Mouse (Mus musculus): ENCODE results near the gene Slc27a2.
"Not testable (repeated sequence)": the region's sequence is repeated elsewhere in the genome, so short reads cannot be mapped to it uniquely, and the experiment has no call there.

Gene Slc27a2

GRCm38 (mm10) chr2:126606061-126606687 is 54.0 kb downstream of the Slc27a2 start:
- no peak for DNase-seq (ENCODE audit: low spot score)

- DNase-seq (ENCODE audit: low spot score): no peak
Observed at GRCm38 (mm10) chr2:126606688-126607062, 54.5 kb downstream of the Slc27a2 start.

- no peak for DNase-seq (ENCODE audit: low spot score)
Observed at GRCm38 (mm10) chr2:126607553-126608203, 55.5 kb downstream of the Slc27a2 start.

- not testable (repeated sequence) for DNase-seq (ENCODE audit: low spot score)
Observed at GRCm38 (mm10) chr2:126609600-126609999, 57.4 kb downstream of the Slc27a2 start.

- DNase-seq (ENCODE audit: low spot score): no peak
Observed at GRCm38 (mm10) chr2:126615355-126615754, 63.1 kb downstream of the Slc27a2 start.

- DNase-seq (ENCODE audit: low spot score): no peak
Observed at GRCm38 (mm10) chr2:126618470-126619179, 66.4 kb downstream of the Slc27a2 start.

- DNase-seq (ENCODE audit: low spot score): peak; percentile 44
Observed at GRCm38 (mm10) chr2:126619249-126619704, 67.1 kb downstream of the Slc27a2 start, which contains the start of gene Hdc. Gene Hdc, minus strand, starts transcription at chr2:126619299.

- no peak for DNase-seq (ENCODE audit: low spot score)
Observed at GRCm38 (mm10) chr2:126622455-126622854, 70.2 kb downstream of the Slc27a2 start.

GRCm38 (mm10) chr2:126623138-126623537 is 70.9 kb downstream of the Slc27a2 start:
- DNase-seq (ENCODE audit: low spot score): no peak

GRCm38 (mm10) chr2:126628455-126628995 is 76.3 kb downstream of the Slc27a2 start:
- no peak for DNase-seq (ENCODE audit: low spot score)

- no peak for DNase-seq (ENCODE audit: low spot score)
Observed at GRCm38 (mm10) chr2:126633165-126633564, 81.0 kb downstream of the Slc27a2 start.

- DNase-seq (ENCODE audit: low spot score): peak; percentile 56
Observed at GRCm38 (mm10) chr2:126635939-126636823, 84.0 kb downstream of the Slc27a2 start.
